Mouse (Mus musculus) embryonic facial prominence, embryonic 14.5 days (tissue): ENCODE results near the gene Olfr1047. TPM values are rescaled to one million over a fixed set of nuclear protein-coding genes. Genes with fewer than 3 reads are reported as not detected.

Experiments
- ATAC-seq: fragments of 200-750 bp; cut with Nextera tagmentation; 2 replicates; pipeline ENCODE4 v1.8.0; 2017; ENCODE audit warnings: low read depth, moderate number of reproducible peaks, moderate TSS enrichment
- DNase-seq: peaks from one replicate; pipeline ENCODE4 v3.0.0-alpha.2; 2015; ENCODE audit warnings: low spot score
- H3K27ac ChIP-seq: fragments of 300-500 bp; sonication (generic); replicated peaks from 2 replicates; pipeline ENCODE4 v1.5.1; 2014; ENCODE audit warnings: low read depth, mild to moderate bottlenecking, low read length, moderate library complexity
- H3K27me3 ChIP-seq: fragments of 300-500 bp; sonication (generic); replicated peaks from 2 replicates; pipeline ENCODE4 v1.6.1; 2014; ENCODE audit warnings: low read length; ENCODE audit not compliant: control insufficient read depth, insufficient read depth
- H3K36me3 ChIP-seq: fragments of 300-500 bp; sonication (generic); 2 replicates; pipeline ENCODE4 v1.6.1; 2014; ENCODE audit warnings: low read length, mixed read lengths; ENCODE audit not compliant: control insufficient read depth, insufficient read depth
- H3K4me1 ChIP-seq: fragments of 300-500 bp; sonication (generic); 2 replicates; pipeline ENCODE4 v1.6.1; 2014; ENCODE audit warnings: antibody characterized with exemption, low read length; ENCODE audit not compliant: control insufficient read depth, insufficient read depth
- H3K4me2 ChIP-seq: fragments of 300-500 bp; sonication (generic); 2 replicates; pipeline ENCODE4 v1.6.1; 2014; ENCODE audit warnings: low read depth, mild to moderate bottlenecking, low read length, moderate library complexity, mixed read lengths
- H3K4me3 ChIP-seq: fragments of 300-500 bp; sonication (generic); 2 replicates; pipeline ENCODE4 v1.5.1; 2014; ENCODE audit warnings: low read depth, mild to moderate bottlenecking, low read length
- H3K9ac ChIP-seq: fragments of 300-500 bp; sonication (generic); 2 replicates; pipeline ENCODE4 v1.6.1; 2014; ENCODE audit warnings: low read depth, mild to moderate bottlenecking, low read length, moderate library complexity, mixed read lengths
- H3K9me3 ChIP-seq: fragments of 300-500 bp; sonication (generic); 2 replicates; pipeline ENCODE4 v1.6.1; 2016; ENCODE audit warnings: low read length; ENCODE audit not compliant: control insufficient read depth
- polyA plus RNA-seq: library from polyadenylated mRNA; unstranded; fragments of >200 nt; fragmentation: Nextera tagmentation; extraction: Ambion mirVana; gene quantifications from 2 replicates; pipeline ENCODE4 v1.2.1, GENCODE M21; 2014

Gene Olfr1047
- polyA plus RNA-seq, 1 experiment from 2014 or later, result not detected

DNA sequence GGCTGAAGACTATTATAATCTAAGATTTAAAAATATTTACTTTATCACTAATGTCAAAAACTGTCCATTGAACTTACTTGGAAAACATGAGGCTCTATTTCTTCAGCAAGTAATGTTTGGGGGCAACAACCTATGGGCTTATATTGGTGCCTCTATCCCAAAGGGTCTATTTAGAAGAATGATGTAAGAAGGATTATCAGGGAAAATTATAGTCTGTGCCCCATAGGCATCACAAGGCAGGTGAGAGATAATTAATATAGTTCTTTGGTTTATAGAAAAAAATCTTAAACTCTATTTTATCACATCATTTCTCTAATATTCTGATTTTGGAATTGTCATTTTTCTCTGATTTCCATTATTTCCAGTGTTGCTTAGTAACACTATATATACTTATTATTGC, 53.5 kb downstream of the Olfr1047 start, which contains the start of gene Olfr1044:
Olfr1044 (minus strand) TSS at position 101 of the 400 bp plus-strand sequence.
- Histone ChIP-seq H3K9me3 (no peaks in the 10 kb centered on the region), H3K27ac (no peak within 1 kb of the TSS), H3K36me3 (no peaks in the 10 kb centered on the region), H3K27me3 (no peaks in the 10 kb centered on the region), H3K4me1 (no peaks in the 10 kb centered on the region), H3K4me2 (no peak within 1 kb of the TSS), H3K9ac (no peak within 1 kb of the TSS), H3K4me3 (no peak within 1 kb of the TSS)
- DNase-seq (no peak), ATAC-seq (no peak)

Other genes starting within 250 kb of the Olfr1047 start
- gene Olfr1031, start 241.1 kb downstream of the Olfr1047 start, polyA plus RNA-seq, result 0.22 TPM in 1 of 2 replicates, not detected in the other
- gene Olfr1032, start 225.9 kb downstream of the Olfr1047 start, polyA plus RNA-seq, result not detected in 2 replicates
- 1.6 and 2.2 TPM in 2 replicates for gene Olfr1033, start 210.8 kb downstream of the Olfr1047 start, polyA plus RNA-seq
- gene Olfr1034, start 185.5 kb downstream of the Olfr1047 start, polyA plus RNA-seq, result 0.04 TPM in 2 replicates
- gene Olfr1036, start 157.4 kb downstream of the Olfr1047 start, polyA plus RNA-seq, result not detected in 2 replicates
- not detected in 2 replicates for gene Olfr1037, start 144.0 kb downstream of the Olfr1047 start, polyA plus RNA-seq
- gene Olfr1039, start 95.5 kb downstream of the Olfr1047 start, polyA plus RNA-seq, result not detected in 2 replicates
- gene Olfr1040, start 84.7 kb downstream of the Olfr1047 start, polyA plus RNA-seq, result not detected in 2 replicates
- gene Olfr1042, start 69.6 kb downstream of the Olfr1047 start, polyA plus RNA-seq, result not detected in 2 replicates
- not detected in 2 replicates for gene Olfr1043, start 63.9 kb downstream of the Olfr1047 start, polyA plus RNA-seq
- gene Olfr1044, start 53.6 kb downstream of the Olfr1047 start, polyA plus RNA-seq, result 0.09 TPM in 1 of 2 replicates, not detected in the other
- not detected in 2 replicates for gene Olfr52, start 45.7 kb downstream of the Olfr1047 start, polyA plus RNA-seq
- gene Olfr1045, start 28.4 kb downstream of the Olfr1047 start, polyA plus RNA-seq, result not detected in 2 replicates
- not detected in 2 replicates for gene Olfr1046, start 12.1 kb downstream of the Olfr1047 start, polyA plus RNA-seq
- gene Olfr1048, start 8.9 kb upstream of the Olfr1047 start, polyA plus RNA-seq, result 0.29 TPM in 1 of 2 replicates, not detected in the other
- not detected in 2 replicates for gene Olfr1049, start 26.9 kb upstream of the Olfr1047 start, polyA plus RNA-seq
- gene Olfr1051, start 47.7 kb upstream of the Olfr1047 start, polyA plus RNA-seq, result not detected in 2 replicates
- gene Olfr1052, start 61.1 kb upstream of the Olfr1047 start, polyA plus RNA-seq, result 0.11 TPM in 1 of 2 replicates, not detected in the other
- not detected in 2 replicates for gene Olfr1053, start 83.9 kb upstream of the Olfr1047 start, polyA plus RNA-seq
- gene Olfr1054, start 104.0 kb upstream of the Olfr1047 start, polyA plus RNA-seq, result not detected in 2 replicates
- gene Olfr1055, start 118.9 kb upstream of the Olfr1047 start, polyA plus RNA-seq, result not detected in 2 replicates
- 0.21 TPM in 1 of 2 replicates, not detected in the other for gene Olfr1056, start 131.1 kb upstream of the Olfr1047 start, polyA plus RNA-seq
- not detected in 2 replicates for gene Olfr1057, start 147.0 kb upstream of the Olfr1047 start, polyA plus RNA-seq
- gene Olfr1058, start 157.2 kb upstream of the Olfr1047 start, polyA plus RNA-seq, result 0.18 and 0.22 TPM in 2 replicates
- gene Olfr1061, start 182.6 kb upstream of the Olfr1047 start, polyA plus RNA-seq, result not detected in 2 replicates
- 0.07 TPM in 1 of 2 replicates, not detected in the other for gene Olfr1062, start 195.3 kb upstream of the Olfr1047 start, polyA plus RNA-seq
- gene Olfr1065, start 219.2 kb upstream of the Olfr1047 start, polyA plus RNA-seq, result 0.15 and 0.25 TPM in 2 replicates
- not detected in 2 replicates for gene Olfr1066, start 224.9 kb upstream of the Olfr1047 start, polyA plus RNA-seq